Mouse (Mus musculus): ENCODE measurements around the gene Slc7a10. TPM values are rescaled to one million over a fixed set of nuclear protein-coding genes. Genes with fewer than 3 reads are reported as not detected.

Gene Slc7a10
- total and polyA plus RNA-seq, 3 experiments = 0.60 to 2.9 (median 0.77) TPM

DNA sequence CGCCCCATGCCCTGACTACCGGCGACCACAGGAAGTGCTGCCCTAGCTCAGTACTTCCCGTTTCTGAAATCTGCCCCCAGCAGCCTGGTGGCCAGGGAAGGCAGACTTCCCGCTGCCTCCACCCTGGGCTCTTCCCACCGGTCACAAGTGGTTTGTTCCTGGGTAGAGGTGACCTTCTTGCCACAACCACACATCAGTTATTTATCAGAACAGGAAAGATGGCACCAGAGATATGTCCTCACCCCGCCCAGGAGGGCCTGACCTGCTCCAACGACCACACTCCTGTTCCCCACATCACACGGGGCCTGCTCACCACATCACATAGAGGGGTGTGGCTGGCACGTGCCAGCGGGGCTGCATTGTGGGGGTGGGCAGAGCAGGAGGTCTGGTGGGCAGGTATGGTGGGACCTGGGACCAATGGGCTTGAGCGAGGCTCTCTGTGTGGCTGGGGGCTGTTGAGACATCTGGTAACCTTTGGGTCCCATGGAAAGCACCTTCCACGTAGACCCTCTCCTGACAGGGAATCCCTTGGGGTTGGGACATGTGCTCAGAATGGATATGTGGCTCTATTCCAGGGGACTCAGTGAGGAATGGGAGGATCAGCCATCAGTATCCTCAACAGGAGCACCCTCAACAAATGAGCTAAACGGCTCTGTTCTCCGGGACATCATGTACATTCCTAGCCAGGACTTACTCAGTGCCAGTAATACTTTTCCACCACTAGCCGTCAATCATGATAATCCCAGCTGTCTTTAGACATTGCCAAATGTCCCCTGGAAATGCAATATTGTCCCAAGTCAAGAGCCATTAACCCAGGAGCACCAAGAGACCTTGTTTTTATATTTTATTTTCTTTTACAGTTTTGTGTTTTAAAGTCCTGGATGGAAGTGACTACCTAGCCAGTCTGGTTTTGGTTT, 29.4 kb upstream of the Slc7a10 start:
- Histone ChIP-seq H3K36me3 (ENCODE audit: control insufficient read depth, insufficient read depth, low read length) (no peaks in the 10 kb centered on the region), H3K27ac (no peak overlapping the region), H3K4me1 (ENCODE audit: control insufficient read depth, insufficient read depth, low read length) (no peaks in the 10 kb centered on the region), H3K9ac (ENCODE audit: low read depth, low read length) (no peak overlapping the region), H3K4me3 (no peak overlapping the region), H3K79me2 (replicated peaks; ENCODE audit: control insufficient read depth, insufficient read depth, low read length) (no peaks in the 10 kb centered on the region), H3K27me3 (ENCODE audit: control insufficient read depth, insufficient read depth, low read length) (no peaks in the 10 kb centered on the region; the same call in 1 of the 2 replicates)
- peak in 1 of 2 experiments; percentile 44 for DNase-seq
- 48% methylated on average over 16 of the region's 16 CpGs for WGBS
- intact Hi-C loops (cut with DNase I) = no loop called here
- no peak for TF ChIP-seq CTCF (IDR thresholded peaks at IDR 0.05)
- TF ChIP-seq POLR2A (IDR thresholded peaks at IDR 0.05; ENCODE audit: insufficient read depth, low read depth, low read length) = no peak
- TF ChIP-seq EP300 (IDR thresholded peaks at IDR 0.05; ENCODE audit: insufficient read depth, low read depth, low read length) = no peak

DNA sequence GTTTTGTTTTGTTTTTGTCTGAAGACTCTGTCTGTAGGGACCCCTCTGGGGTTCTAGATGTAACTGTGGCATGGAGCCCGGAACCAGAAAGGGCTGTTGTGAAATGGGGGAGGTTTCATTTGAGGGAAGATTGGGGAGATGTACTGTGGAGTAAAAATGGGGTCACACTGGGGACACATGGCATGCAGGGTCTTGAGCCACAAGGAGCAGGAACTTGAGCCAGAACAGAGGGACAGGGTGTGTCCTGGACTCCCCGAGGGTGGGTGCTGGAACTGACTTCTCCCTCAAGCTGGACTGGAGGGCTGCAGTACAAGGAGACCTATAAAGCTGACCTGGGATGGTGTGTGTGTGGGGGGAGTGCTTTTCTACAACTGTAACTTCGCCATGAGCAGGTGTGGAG, 28.7 kb upstream of the Slc7a10 start:
- intact Hi-C loops (cut with DNase I) = no loop called here
- H3K9ac ChIP-seq (ENCODE audit: low read depth, low read length) = no peak overlapping the region
- H3K4me3 ChIP-seq = no peak overlapping the region
- H3K4me1 ChIP-seq (ENCODE audit: control insufficient read depth, insufficient read depth, low read length) = no peaks in the 10 kb centered on the region
- no peak overlapping the region for H3K27ac ChIP-seq
- no peaks in the 10 kb centered on the region; the same call in 1 of the 2 replicates for H3K27me3 ChIP-seq (ENCODE audit: control insufficient read depth, insufficient read depth, low read length)
- WGBS = 59% methylated on average over 3 of the region's 3 CpGs
- DNase-seq = no peak
- TF ChIP-seq POLR2A (IDR thresholded peaks at IDR 0.05; ENCODE audit: insufficient read depth, low read depth, low read length) = no peak
- no peak for TF ChIP-seq EP300 (IDR thresholded peaks at IDR 0.05; ENCODE audit: insufficient read depth, low read depth, low read length)
- TF ChIP-seq CTCF (IDR thresholded peaks at IDR 0.05) = no peak
- H3K79me2 ChIP-seq (replicated peaks; ENCODE audit: control insufficient read depth, insufficient read depth, low read length) = no peaks in the 10 kb centered on the region
- H3K36me3 ChIP-seq (ENCODE audit: control insufficient read depth, insufficient read depth, low read length) = no peaks in the 10 kb centered on the region

- 66% methylated on average over 6 of the region's 6 CpGs for WGBS
- no peaks in the 10 kb centered on the region for H3K27me3 ChIP-seq (ENCODE audit: control insufficient read depth, insufficient read depth, low read length)
These were observed 23.7 kb upstream of the Slc7a10 start for GRCm38 (mm10) chr7:35162443-35162842.

GRCm38 (mm10) chr7:35163600-35163999, 22.6 kb upstream of the Slc7a10 start:
- DNase-seq = peak in 1 of 2 experiments; percentile 51
- Histone ChIP-seq H3K27ac (no peak overlapping the region), H3K4me3 (no peak overlapping the region), H3K4me1 (ENCODE audit: control insufficient read depth, insufficient read depth, low read length) (no peaks in the 10 kb centered on the region), H3K79me2 (replicated peaks; ENCODE audit: control insufficient read depth, insufficient read depth, low read length) (no peaks in the 10 kb centered on the region), H3K9ac (ENCODE audit: low read depth, low read length) (no peak overlapping the region), H3K36me3 (ENCODE audit: control insufficient read depth, insufficient read depth, low read length) (no peaks in the 10 kb centered on the region), H3K27me3 (ENCODE audit: control insufficient read depth, insufficient read depth, low read length) (no peaks in the 10 kb centered on the region)
- intact Hi-C loops (cut with DNase I) = loop anchor here (10.0 kb wide), 1 partner anchor 249 kb away; the partner anchor contains the start of gene Pepd
- WGBS = 36% methylated on average over 7 of the region's 7 CpGs
- no peak for TF ChIP-seq POLR2A (IDR thresholded peaks at IDR 0.05; ENCODE audit: insufficient read depth, low read depth, low read length)
- TF ChIP-seq EP300 (IDR thresholded peaks at IDR 0.05; ENCODE audit: insufficient read depth, low read depth, low read length) = no peak
- no peak for TF ChIP-seq CTCF (IDR thresholded peaks at IDR 0.05)

More at GRCm38 (mm10) chr7:35162443-35162842, 23.7 kb upstream of the Slc7a10 start:
- no peak overlapping the region for H3K4me3 ChIP-seq
- H3K27ac ChIP-seq = no peak overlapping the region
- no peaks in the 10 kb centered on the region for H3K79me2 ChIP-seq (replicated peaks; ENCODE audit: control insufficient read depth, insufficient read depth, low read length)
- intact Hi-C loops (cut with DNase I) = loop anchor here (10.0 kb wide), 1 partner anchor 248 kb away; the partner anchor contains the start of gene Pepd
- H3K36me3 ChIP-seq (ENCODE audit: control insufficient read depth, insufficient read depth, low read length) = no peaks in the 10 kb centered on the region
- DNase-seq = no peak
- TF ChIP-seq CTCF (IDR thresholded peaks at IDR 0.05) (no peak), EP300 (IDR thresholded peaks at IDR 0.05; ENCODE audit: insufficient read depth, low read depth, low read length) (no peak), POLR2A (IDR thresholded peaks at IDR 0.05; ENCODE audit: insufficient read depth, low read depth, low read length) (no peak)
- H3K4me1 ChIP-seq (ENCODE audit: control insufficient read depth, insufficient read depth, low read length) = no peaks in the 10 kb centered on the region
- H3K9ac ChIP-seq (ENCODE audit: low read depth, low read length) = no peak overlapping the region

DNA sequence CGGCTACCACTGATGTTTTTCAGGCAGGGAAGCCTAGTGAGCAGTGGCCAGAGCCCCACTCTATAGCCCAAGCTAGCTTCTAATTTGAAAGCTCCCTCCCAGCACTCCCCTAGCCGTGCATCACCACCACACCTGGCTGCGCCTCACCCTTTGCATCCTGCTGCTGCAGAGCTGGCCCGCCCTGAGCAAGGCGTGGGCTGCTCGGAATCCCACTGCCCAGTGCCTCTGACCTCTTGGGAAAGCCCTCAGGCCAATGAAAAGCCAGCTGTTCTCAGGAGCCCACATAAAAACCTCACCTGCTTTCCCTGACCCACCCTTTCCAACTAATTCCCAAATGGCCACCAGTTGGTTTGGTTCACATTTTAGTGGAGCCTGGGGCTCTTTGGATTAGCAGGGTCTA, 22.1 kb upstream of the Slc7a10 start:
- Histone ChIP-seq H3K27ac (no peak overlapping the region), H3K79me2 (replicated peaks; ENCODE audit: control insufficient read depth, insufficient read depth, low read length) (no peaks in the 10 kb centered on the region), H3K4me1 (ENCODE audit: control insufficient read depth, insufficient read depth, low read length) (no peaks in the 10 kb centered on the region), H3K36me3 (ENCODE audit: control insufficient read depth, insufficient read depth, low read length) (no peaks in the 10 kb centered on the region), H3K4me3 (no peak overlapping the region), H3K9ac (ENCODE audit: low read depth, low read length) (no peak overlapping the region), H3K27me3 (ENCODE audit: control insufficient read depth, insufficient read depth, low read length) (no peaks in the 10 kb centered on the region)
- intact Hi-C loops (cut with DNase I) = loop anchor here (10.0 kb wide), 1 partner anchor 249 kb away; the partner anchor contains the start of gene Pepd
- WGBS = 77% methylated on average over 6 of the region's 6 CpGs
- no peak for DNase-seq
- TF ChIP-seq CTCF (IDR thresholded peaks at IDR 0.05) (no peak), EP300 (IDR thresholded peaks at IDR 0.05; ENCODE audit: insufficient read depth, low read depth, low read length) (no peak), POLR2A (IDR thresholded peaks at IDR 0.05; ENCODE audit: insufficient read depth, low read depth, low read length) (no peak)

DNA sequence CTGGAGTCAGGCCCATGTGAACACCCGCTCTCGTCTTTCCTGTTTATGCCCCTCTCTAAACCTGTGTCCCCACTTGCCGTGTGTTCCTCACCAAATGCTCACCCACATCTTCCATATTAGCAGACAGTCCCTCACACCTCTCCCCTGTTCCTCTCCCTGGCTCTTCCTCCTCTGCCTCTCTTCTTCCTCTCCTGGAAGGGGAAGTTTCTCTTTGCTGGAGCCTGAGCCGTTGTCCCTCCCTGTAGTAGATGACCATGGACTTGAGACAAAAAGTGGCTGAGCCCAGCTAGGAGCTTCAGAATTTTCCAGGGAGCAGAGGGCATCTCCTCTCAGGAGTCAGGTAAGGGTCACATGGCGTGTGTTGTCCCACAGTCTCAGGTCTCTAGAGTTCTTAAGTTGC, 19.2 kb upstream of the Slc7a10 start:
- H3K4me3 ChIP-seq = no peak overlapping the region
- H3K79me2 ChIP-seq (replicated peaks; ENCODE audit: control insufficient read depth, insufficient read depth, low read length) = no peaks in the 10 kb centered on the region
- H3K27me3 ChIP-seq (ENCODE audit: control insufficient read depth, insufficient read depth, low read length) = no peaks in the 10 kb centered on the region

More for the DNA sequence above, 19.2 kb upstream of the Slc7a10 start:
- Histone ChIP-seq H3K27ac (no peak overlapping the region), H3K36me3 (ENCODE audit: control insufficient read depth, insufficient read depth, low read length) (no peaks in the 10 kb centered on the region), H3K4me1 (ENCODE audit: control insufficient read depth, insufficient read depth, low read length) (peaks cover 1% of the 10 kb centered on the region), H3K9ac (ENCODE audit: low read depth, low read length) (no peak overlapping the region)
- WGBS = 79% methylated on average over 5 of the region's 5 CpGs
- intact Hi-C loops (cut with DNase I) = loop anchor here (10.0 kb wide), 1 partner anchor 252 kb away; the partner anchor contains the start of gene Pepd
- DNase-seq = no peak
- TF ChIP-seq EP300 (IDR thresholded peaks at IDR 0.05; ENCODE audit: insufficient read depth, low read depth, low read length) (no peak), CTCF (IDR thresholded peaks at IDR 0.05) (no peak), POLR2A (IDR thresholded peaks at IDR 0.05; ENCODE audit: insufficient read depth, low read depth, low read length) (no peak)

Data from heart, adult 2 months (tissue).